Mouse (Mus musculus) intestine, embryonic 16.5 days (tissue): ENCODE results near the gene Lta. TPM values are rescaled to one million over a fixed set of nuclear protein-coding genes. Genes with fewer than 3 reads are reported as not detected.
A peak's percentile ranks its signal among the peaks of the same experiment; 100 is the strongest.

Experiments
- ATAC-seq: fragments of 200-750 bp; cut with Nextera tagmentation; 2 replicates; pipeline ENCODE4 v1.8.0; 2017; ENCODE audit warnings: moderate TSS enrichment, moderate library complexity
- H3K27ac ChIP-seq: fragments of 300-500 bp; sonication (generic); 2 replicates; pipeline ENCODE4 v1.5.1; 2014; ENCODE audit warnings: mild to moderate bottlenecking, low read length
- H3K27me3 ChIP-seq: fragments of 300-500 bp; sonication (generic); replicated peaks from 2 replicates; pipeline ENCODE4 v1.6.1; 2014; ENCODE audit warnings: low read length, control low read depth, mixed read lengths; ENCODE audit not compliant: control insufficient read depth, insufficient read depth
- H3K36me3 ChIP-seq: fragments of 300-500 bp; sonication (generic); 2 replicates; pipeline ENCODE4 v1.6.1; 2014; ENCODE audit warnings: low read length, control low read depth; ENCODE audit not compliant: control insufficient read depth, insufficient read depth
- H3K4me1 ChIP-seq: fragments of 300-500 bp; sonication (generic); 2 replicates; pipeline ENCODE4 v1.6.1; 2014; ENCODE audit warnings: low read length, control low read depth, mixed read lengths; ENCODE audit not compliant: control insufficient read depth, insufficient read depth
- H3K4me2 ChIP-seq: fragments of 300-500 bp; sonication (generic); 2 replicates; pipeline ENCODE4 v1.6.1; 2014; ENCODE audit warnings: low read depth, low read length, control low read depth
- H3K4me3 ChIP-seq: fragments of 300-500 bp; sonication (generic); 2 replicates; pipeline ENCODE4 v1.5.1; 2014; ENCODE audit warnings: mild to moderate bottlenecking, low read length
- H3K9ac ChIP-seq: fragments of 300-500 bp; sonication (generic); 2 replicates; pipeline ENCODE4 v1.6.1; 2014; ENCODE audit warnings: low read depth, low read length
- H3K9me3 ChIP-seq: fragments of 300-500 bp; sonication (generic); 2 replicates; pipeline ENCODE4 v1.6.1; 2016; ENCODE audit warnings: low read length, control low read depth; ENCODE audit not compliant: control insufficient read depth
- WGBS: fragments of 180-500 bp; shearing (Covaris S2); extraction: QIAGEN DNeasy Blood & Tissue Kit; methylation state at CpG from one replicate; pipeline ENCODE4 v1.1.7; 2014; 5-methylcytosine and 5-hydroxymethylcytosine counted together
- polyA plus RNA-seq: library from polyadenylated mRNA; unstranded; fragments of >200 nt; fragmentation: Nextera tagmentation; extraction: Ambion mirVana; gene quantifications from 2 replicates; pipeline ENCODE4 v1.2.1, GENCODE M21; 2015

The Lta gene
- polyA plus RNA-seq, 1 experiment from 2014 or later = 1.2 TPM

GRCm38 (mm10) chr17:35249451-35250197, 44.5 kb upstream of the Lta start:
- H3K27ac ChIP-seq = no peak overlapping the region
- H3K27me3 ChIP-seq = no peaks in the 10 kb centered on the region
- H3K36me3 ChIP-seq = peaks cover 68% of the 10 kb centered on the region
- no peak for ATAC-seq
- H3K4me3 ChIP-seq = no peak overlapping the region
- WGBS = 81% methylated on average over 19 of the region's 19 CpGs
- no peaks in the 10 kb centered on the region for H3K9me3 ChIP-seq
- H3K4me2 ChIP-seq = no peak overlapping the region
- no peak overlapping the region for H3K9ac ChIP-seq
- peaks cover 27% of the 10 kb centered on the region for H3K4me1 ChIP-seq

GRCm38 (mm10) chr17:35248986-35249385, 43.8 kb upstream of the Lta start:
- 84% methylated on average over 14 of the region's 14 CpGs for WGBS
- no peaks in the 10 kb centered on the region for H3K9me3 ChIP-seq
- no peak overlapping the region for H3K27ac ChIP-seq
- H3K9ac ChIP-seq = no peak overlapping the region
- H3K4me2 ChIP-seq = no peak overlapping the region
- no peak overlapping the region for H3K4me3 ChIP-seq
- H3K36me3 ChIP-seq = peaks cover 73% of the 10 kb centered on the region
- peaks cover 33% of the 10 kb centered on the region for H3K4me1 ChIP-seq
- ATAC-seq = no peak
- no peaks in the 10 kb centered on the region for H3K27me3 ChIP-seq

GRCm38 (mm10) chr17:35247144-35247543, 42.0 kb upstream of the Lta start:
- Histone ChIP-seq H3K4me1 (peaks cover 44% of the 10 kb centered on the region), H3K27me3 (no peaks in the 10 kb centered on the region), H3K27ac (no peak overlapping the region), H3K4me2 (no peak overlapping the region), H3K9me3 (no peaks in the 10 kb centered on the region), H3K36me3 (peaks cover 67% of the 10 kb centered on the region), H3K9ac (no peak overlapping the region), H3K4me3 (no peak overlapping the region)
- 80% methylated on average over 7 of the region's 7 CpGs for WGBS
- peak; percentile 38; the same call in 1 of the 2 replicates for ATAC-seq

- Histone ChIP-seq H3K27me3 (no peaks in the 10 kb centered on the region), H3K36me3 (peaks cover 62% of the 10 kb centered on the region), H3K27ac (no peak overlapping the region), H3K4me3 (no peak overlapping the region), H3K9ac (no peak overlapping the region), H3K4me2 (peak overlapping the region; percentile 17; the same call in 1 of the 2 replicates), H3K4me1 (peaks cover 45% of the 10 kb centered on the region), H3K9me3 (no peaks in the 10 kb centered on the region)
- no peak for ATAC-seq
- 76% methylated on average over 15 of the region's 15 CpGs for WGBS
Observed at GRCm38 (mm10) chr17:35245731-35246623, 40.8 kb upstream of the Lta start.

- Histone ChIP-seq H3K4me3 (peak overlapping the region; percentile 4; the same call in 1 of the 2 replicates), H3K4me1 (peaks cover 51% of the 10 kb centered on the region), H3K27ac (peak overlapping the region; percentile 31; the same call in 1 of the 2 replicates), H3K9me3 (no peaks in the 10 kb centered on the region), H3K9ac (peak overlapping the region; percentile 99; the same call in 1 of the 2 replicates), H3K4me2 (peak overlapping the region; percentile 93), H3K27me3 (no peaks in the 10 kb centered on the region), H3K36me3 (peaks cover 55% of the 10 kb centered on the region)
- 82% methylated on average over 2 of the region's 2 CpGs for WGBS
- ATAC-seq = no peak
Observed at GRCm38 (mm10) chr17:35244999-35245398, 39.8 kb upstream of the Lta start.

GRCm38 (mm10) chr17:35243086-35243485, 37.9 kb upstream of the Lta start:
- Histone ChIP-seq H3K4me2 (peak overlapping the region; percentile 93), H3K36me3 (peaks cover 40% of the 10 kb centered on the region), H3K4me1 (peaks cover 51% of the 10 kb centered on the region), H3K4me3 (peak overlapping the region; percentile 83), H3K27me3 (no peaks in the 10 kb centered on the region), H3K9me3 (no peaks in the 10 kb centered on the region), H3K9ac (peak overlapping the region; percentile 99), H3K27ac (peak overlapping the region; percentile 99)
- 1% methylated on average over 16 of the region's 16 CpGs for whole genome bisulfite sequencing
- no peak for ATAC-seq

GRCm38 (mm10) chr17:35242015-35242941, 37.1 kb upstream of the Lta start:
- Histone ChIP-seq H3K4me2 (peak overlapping the region; percentile 93), H3K27me3 (no peaks in the 10 kb centered on the region), H3K4me1 (peaks cover 45% of the 10 kb centered on the region), H3K9ac (peak overlapping the region; percentile 99), H3K4me3 (peak overlapping the region; percentile 83), H3K27ac (peak overlapping the region; percentile 99), H3K36me3 (peaks cover 34% of the 10 kb centered on the region), H3K9me3 (no peaks in the 10 kb centered on the region)
- peak; percentile 53 for ATAC-seq
- WGBS = under 1% methylated on average over 55 of the region's 55 CpGs

- Histone ChIP-seq H3K36me3 (peaks cover 26% of the 10 kb centered on the region), H3K9ac (peak within 1 kb of the TSS; percentile 99), H3K27me3 (no peaks in the 10 kb centered on the region), H3K4me3 (peak within 1 kb of the TSS; percentile 83), H3K4me1 (peaks cover 40% of the 10 kb centered on the region), H3K27ac (peak within 1 kb of the TSS; percentile 99), H3K4me2 (peak within 1 kb of the TSS; percentile 93), H3K9me3 (no peaks in the 10 kb centered on the region)
- WGBS = under 1% methylated on average over 65 of the region's 69 CpGs
- peak; percentile 90 for ATAC-seq
Observed at GRCm38 (mm10) chr17:35241305-35242014, 36.3 kb upstream of the Lta start, which contains the start of gene Ddx39b. Gene Ddx39b, plus strand, starts transcription at chr17:35241746.
